Mouse (Mus musculus): ENCODE results near the gene Pnmal2.
A peak's percentile ranks its signal among the peaks of the same experiment; 100 is the strongest.

Pnmal2 gene

GRCm38 (mm10) chr7:16918014-16918413, 26.5 kb upstream of the Pnmal2 start:
- no peak for DNase-seq

GRCm38 (mm10) chr7:16918670-16919069, 25.8 kb upstream of the Pnmal2 start:
- no peak for DNase-seq

GRCm38 (mm10) chr7:16919395-16920149, 24.9 kb upstream of the Pnmal2 start:
- DNase-seq: no peak

GRCm38 (mm10) chr7:16920150-16920579, 24.3 kb upstream of the Pnmal2 start:
- DNase-seq: no peak

- DNase-seq: no peak
These were observed 23.4 kb upstream of the Pnmal2 start for GRCm38 (mm10) chr7:16920818-16921791.

- no peak for DNase-seq
These were observed 22.6 kb upstream of the Pnmal2 start for GRCm38 (mm10) chr7:16921881-16922335.

- DNase-seq: no peak
These were observed 22.0 kb upstream of the Pnmal2 start for GRCm38 (mm10) chr7:16922360-16922973.

GRCm38 (mm10) chr7:16923283-16924036, 21.0 kb upstream of the Pnmal2 start:
- DNase-seq: peak; percentile 59

- peak; percentile 100 for DNase-seq
These were observed 20.2 kb upstream of the Pnmal2 start, which contains the start of gene Calm3 for GRCm38 (mm10) chr7:16924037-16924834. Gene Calm3, minus strand, starts transcription at chr7:16924114.

GRCm38 (mm10) chr7:16928341-16928740, 16.1 kb upstream of the Pnmal2 start:
- no peak for DNase-seq

GRCm38 (mm10) chr7:16930850-16931249, 13.6 kb upstream of the Pnmal2 start:
- peak; percentile 77 for DNase-seq

GRCm38 (mm10) chr7:16931968-16932627, 12.4 kb upstream of the Pnmal2 start:
- peak; percentile 89 for DNase-seq

GRCm38 (mm10) chr7:16932704-16933577, 11.5 kb upstream of the Pnmal2 start:
- DNase-seq: peak; percentile 68

GRCm38 (mm10) chr7:16937312-16937711, 7.2 kb upstream of the Pnmal2 start:
- no peak for DNase-seq

GRCm38 (mm10) chr7:16938117-16938791, 6.2 kb upstream of the Pnmal2 start:
- no peak for DNase-seq

GRCm38 (mm10) chr7:16940292-16940691, 4.2 kb upstream of the Pnmal2 start:
- DNase-seq: no peak

- no peak for DNase-seq
These were observed 1.6 kb upstream of the Pnmal2 start for GRCm38 (mm10) chr7:16942861-16943260.

GRCm38 (mm10) chr7:16944808-16945315, 380 bp downstream of the Pnmal2 start:
- DNase-seq: no peak

GRCm38 (mm10) chr7:16945419-16945818, 937 bp downstream of the Pnmal2 start:
- no peak for DNase-seq

All from lung, postnatal 10 days (tissue).